Mouse (Mus musculus): ENCODE results near the gene Olfr1166. TPM values are rescaled to one million over a fixed set of nuclear protein-coding genes. Genes with fewer than 3 reads are reported as not detected.
"Not testable (repeated sequence)": the region's sequence is repeated elsewhere in the genome, so short reads cannot be mapped to it uniquely, and the experiment has no call there.

Olfr1166 gene
- polyA plus RNA-seq (2015; fragmentation: Nextera tagmentation; extraction: Ambion mirVana), result not detected in 2 replicates

GRCm38 (mm10) chr2:88128172-88128571 lies at the start of gene Olfr1166:
Olfr1166 (minus strand) TSS chr2:88128272.
- WGBS (ENCODE audit: insufficient replicate concordance), result 71% methylated on average over 1 of the region's 1 CpGs
- H3K4me2 ChIP-seq, result no peak within 1 kb of the TSS
- no peaks in the 10 kb centered on the region for H3K36me3 ChIP-seq (replicated peaks)
- no peaks in the 10 kb centered on the region for H3K4me1 ChIP-seq (replicated peaks)
- H3K9me3 ChIP-seq (replicated peaks), result no peaks in the 10 kb centered on the region
- no peak for ATAC-seq (ENCODE audit: insufficient read depth)
- no peaks in the 10 kb centered on the region for H3K27me3 ChIP-seq
- H3K27ac ChIP-seq (replicated peaks), result no peak within 1 kb of the TSS
- H3K4me3 ChIP-seq (replicated peaks), result no peak within 1 kb of the TSS
- no peak within 1 kb of the TSS for H3K9ac ChIP-seq

GRCm38 (mm10) chr2:88155093-88155492 lies 27.0 kb upstream of the Olfr1166 start, which contains the start of gene Olfr1167:
Olfr1167 (minus strand) TSS chr2:88155193.
- not testable (repeated sequence) for H3K27me3 ChIP-seq; H3K4me3 ChIP-seq (replicated peaks); H3K36me3 ChIP-seq (replicated peaks); H3K4me1 ChIP-seq (replicated peaks); H3K9ac ChIP-seq; H3K27ac ChIP-seq (replicated peaks); H3K9me3 ChIP-seq (replicated peaks); H3K4me2 ChIP-seq; ATAC-seq (ENCODE audit: insufficient read depth)
- 60% methylated on average over 1 of the region's 1 CpGs for WGBS (ENCODE audit: insufficient replicate concordance)

DNA sequence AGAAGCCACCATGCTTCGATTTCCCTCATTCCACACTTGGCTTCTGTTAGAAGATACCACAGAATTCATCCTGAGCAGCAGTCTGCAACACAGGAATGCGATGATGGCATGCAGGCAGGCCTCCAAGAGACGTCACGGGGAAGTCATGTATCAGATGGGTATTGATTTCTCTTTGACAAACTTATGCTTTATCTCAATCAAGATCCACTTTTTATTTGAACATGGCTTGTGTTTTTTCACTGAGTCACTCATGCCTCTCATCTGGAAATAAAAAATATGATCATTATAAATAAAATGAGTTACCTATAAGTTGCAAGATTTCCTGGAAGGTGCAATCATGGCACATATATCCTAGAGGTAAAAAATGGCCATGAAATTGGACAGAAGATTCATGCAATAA lies 34.2 kb downstream of the Olfr1166 start, which contains the start of gene Olfr1164:
Gene Olfr1164 (minus strand): TSS at position 101 of the 400 bp plus-strand sequence.
- Histone ChIP-seq H3K36me3 (replicated peaks) (no peaks in the 10 kb centered on the region), H3K9ac (no peak within 1 kb of the TSS), H3K27ac (replicated peaks) (no peak within 1 kb of the TSS), H3K9me3 (replicated peaks) (no peaks in the 10 kb centered on the region), H3K27me3 (no peaks in the 10 kb centered on the region), H3K4me3 (replicated peaks) (no peak within 1 kb of the TSS), H3K4me2 (no peak within 1 kb of the TSS), H3K4me1 (replicated peaks) (no peaks in the 10 kb centered on the region)
- ATAC-seq (ENCODE audit: insufficient read depth), result no peak
- 55% methylated on average over 4 of the region's 4 CpGs for WGBS (ENCODE audit: insufficient replicate concordance)

Other genes with a start within 250 kb of the Olfr1166 start
- gene Olfr1153, start 233.3 kb downstream of the Olfr1166 start, polyA plus RNA-seq (2015; fragmentation: Nextera tagmentation; extraction: Ambion mirVana), result not detected in 2 replicates
- not detected in 2 replicates for gene Olfr1154, start 223.1 kb downstream of the Olfr1166 start, polyA plus RNA-seq (2015; fragmentation: Nextera tagmentation; extraction: Ambion mirVana)
- not detected in 2 replicates for gene Olfr1155, start 183.1 kb downstream of the Olfr1166 start, polyA plus RNA-seq (2015; fragmentation: Nextera tagmentation; extraction: Ambion mirVana)
- gene Olfr1156, start 175.2 kb downstream of the Olfr1166 start, polyA plus RNA-seq (2015; fragmentation: Nextera tagmentation; extraction: Ambion mirVana), result not detected in 2 replicates
- gene Olfr1157, start 160.0 kb downstream of the Olfr1166 start, polyA plus RNA-seq (2015; fragmentation: Nextera tagmentation; extraction: Ambion mirVana), result not detected in 2 replicates
- not detected in 2 replicates for gene Olfr74, start 153.6 kb downstream of the Olfr1166 start, polyA plus RNA-seq (2015; fragmentation: Nextera tagmentation; extraction: Ambion mirVana)
- not detected in 2 replicates for gene Olfr1158, start 138.2 kb downstream of the Olfr1166 start, polyA plus RNA-seq (2015; fragmentation: Nextera tagmentation; extraction: Ambion mirVana)
- not detected in 2 replicates for gene Olfr1160, start 120.0 kb downstream of the Olfr1166 start, polyA plus RNA-seq (2015; fragmentation: Nextera tagmentation; extraction: Ambion mirVana)
- not detected in 2 replicates for gene Olfr1161, start 105.5 kb downstream of the Olfr1166 start, polyA plus RNA-seq (2015; fragmentation: Nextera tagmentation; extraction: Ambion mirVana)
- not detected in 2 replicates for gene Olfr73, start 90.6 kb downstream of the Olfr1166 start, polyA plus RNA-seq (2015; fragmentation: Nextera tagmentation; extraction: Ambion mirVana)
- gene Olfr1162, start 77.1 kb downstream of the Olfr1166 start, polyA plus RNA-seq (2015; fragmentation: Nextera tagmentation; extraction: Ambion mirVana), result not detected in 2 replicates
- gene Olfr1163, start 56.4 kb downstream of the Olfr1166 start, polyA plus RNA-seq (2015; fragmentation: Nextera tagmentation; extraction: Ambion mirVana), result not detected in 2 replicates
- gene Olfr1164, start 34.3 kb downstream of the Olfr1166 start, polyA plus RNA-seq (2015; fragmentation: Nextera tagmentation; extraction: Ambion mirVana), result not detected in 2 replicates
- not detected in 2 replicates for gene Olfr1167, start 26.9 kb upstream of the Olfr1166 start, polyA plus RNA-seq (2015; fragmentation: Nextera tagmentation; extraction: Ambion mirVana)
- gene Olfr1168, start 53.6 kb upstream of the Olfr1166 start, polyA plus RNA-seq (2015; fragmentation: Nextera tagmentation; extraction: Ambion mirVana), result not detected in 2 replicates
- gene Olfr1170, start 100.1 kb upstream of the Olfr1166 start, polyA plus RNA-seq (2015; fragmentation: Nextera tagmentation; extraction: Ambion mirVana), result not detected in 2 replicates
- gene Olfr1173, start 151.6 kb upstream of the Olfr1166 start, polyA plus RNA-seq (2015; fragmentation: Nextera tagmentation; extraction: Ambion mirVana), result not detected in 2 replicates
- not detected in 2 replicates for gene Olfr1174-ps, start 186.9 kb upstream of the Olfr1166 start, polyA plus RNA-seq (2015; fragmentation: Nextera tagmentation; extraction: Ambion mirVana)
- not detected in 2 replicates for gene Olfr1175-ps, start 198.9 kb upstream of the Olfr1166 start, polyA plus RNA-seq (2015; fragmentation: Nextera tagmentation; extraction: Ambion mirVana)
- gene Olfr1176, start 208.4 kb upstream of the Olfr1166 start, polyA plus RNA-seq (2015; fragmentation: Nextera tagmentation; extraction: Ambion mirVana), result not detected in 2 replicates
- gene Olfr1177-ps, start 218.2 kb upstream of the Olfr1166 start, polyA plus RNA-seq (2015; fragmentation: Nextera tagmentation; extraction: Ambion mirVana), result not detected in 2 replicates

Measured in liver, embryonic 15.5 days (tissue).